Mouse (Mus musculus): ENCODE measurements around the gene Nme7. TPM values are rescaled to one million over a fixed set of nuclear protein-coding genes. Genes with fewer than 3 reads are reported as not detected.

The Nme7 gene
- 16.7 TPM for polyA plus RNA-seq (2017; shearing (Covaris generic))

DNA sequence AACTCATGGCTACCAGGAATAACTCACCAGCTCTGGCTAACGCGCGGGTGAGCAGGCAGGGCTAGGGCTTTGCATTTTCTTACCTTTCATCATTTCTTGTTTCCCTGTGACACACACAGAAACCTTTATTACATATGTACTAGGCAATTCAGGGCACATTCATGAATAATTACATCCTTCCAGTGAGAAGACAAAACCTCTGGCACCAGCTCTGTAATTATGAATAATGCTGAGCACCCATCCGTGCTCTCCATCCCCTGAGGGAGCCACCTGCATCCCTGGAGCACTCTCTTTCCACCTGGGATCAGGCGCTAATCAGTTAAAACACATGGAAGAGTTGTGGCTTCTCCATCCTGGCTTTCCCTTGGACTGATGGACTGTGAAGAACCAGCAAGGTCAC lies at the start of gene Nme7:
TSS of gene Nme7 (plus strand) at position 301 of the 400 bp plus-strand sequence.

DNA sequence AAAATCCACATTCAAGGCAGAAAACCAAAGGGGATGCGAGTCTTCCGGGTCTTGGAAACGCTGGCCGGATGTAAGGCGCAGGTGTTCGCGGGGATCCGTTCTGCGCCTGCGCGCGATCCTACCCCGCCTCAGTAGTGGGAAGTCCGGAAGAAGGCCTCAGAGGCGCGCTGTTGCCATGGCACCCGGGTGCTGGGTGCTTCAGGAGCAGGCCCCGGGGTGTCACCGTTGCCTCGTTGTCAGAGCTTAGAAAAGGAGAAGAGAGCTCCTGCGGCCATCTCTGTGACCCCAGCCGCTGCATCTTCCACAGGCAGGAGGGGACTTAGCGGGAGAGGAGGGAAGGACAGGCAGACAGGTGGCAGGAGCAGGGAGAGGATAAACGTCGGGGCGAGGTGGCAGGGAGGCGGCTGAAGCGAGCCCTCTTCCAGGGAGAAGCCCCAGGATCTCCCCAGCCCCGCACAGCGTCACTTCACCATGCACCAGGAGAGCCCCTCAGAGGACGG lies 28.4 kb upstream of the Nme7 start, which contains the start of gene Ccdc181:
TSS of gene Ccdc181 (plus strand) at position 131 of the 500 bp plus-strand sequence.

DNA sequence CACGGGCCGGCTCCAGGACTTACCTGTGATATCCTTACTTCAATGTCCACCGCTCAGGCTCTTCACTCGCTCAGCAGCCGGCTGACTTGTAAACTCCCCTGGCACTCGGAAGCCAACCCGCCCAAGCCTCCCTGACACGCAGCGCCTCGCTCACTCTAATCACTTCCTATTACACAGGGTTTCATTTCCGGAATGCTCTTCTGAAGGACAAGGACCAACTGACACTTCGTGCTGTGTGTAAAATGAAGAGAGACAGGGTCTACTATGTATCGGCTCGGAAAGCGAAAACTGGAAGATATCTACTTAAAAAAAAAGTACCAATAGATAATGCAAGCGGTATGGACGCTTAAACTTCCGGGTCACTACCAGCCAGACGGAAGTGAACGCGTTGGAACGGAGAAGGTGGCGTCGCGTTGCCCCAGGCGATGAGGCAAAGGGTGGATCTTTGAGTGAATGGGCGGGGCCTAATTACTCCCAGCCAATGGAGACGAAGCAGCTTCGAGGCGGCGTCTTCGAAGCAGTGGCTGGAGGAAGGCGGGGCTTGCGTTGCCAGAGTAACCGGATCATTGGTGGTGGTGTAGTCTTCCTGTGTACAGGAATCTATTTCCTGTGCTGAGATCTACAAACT lies 3.3 kb downstream of the Nme7 start, which contains the start of gene Blzf1:
TSS of gene Blzf1 (minus strand) at position 366 of the 628 bp plus-strand sequence.

DNA sequence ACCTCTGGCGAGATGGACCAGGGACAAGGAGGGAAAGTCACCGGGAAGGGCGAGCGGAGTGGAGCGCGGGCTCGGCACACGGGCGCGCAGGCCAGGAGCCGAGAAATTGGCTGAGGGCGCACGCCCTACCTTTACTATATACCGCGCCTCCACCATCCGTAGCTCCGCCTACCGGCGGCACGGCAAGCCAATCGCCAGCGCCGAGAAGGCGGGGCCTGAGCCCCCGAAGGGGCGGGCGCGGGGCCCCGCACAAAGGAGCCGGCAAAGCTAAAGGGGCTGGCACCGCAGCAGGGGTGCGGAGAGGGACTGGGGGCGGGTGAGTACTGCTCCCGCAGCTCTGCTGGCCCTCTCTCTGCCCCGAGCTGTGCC lies 154.3 kb downstream of the Nme7 start, which contains the start of gene Atp1b1:
TSS of gene Atp1b1 (minus strand) at position 111 of the 369 bp plus-strand sequence.

Other genes starting within 250 kb of the Nme7 start
- gene Sell, start 242.1 kb upstream of the Nme7 start, polyA plus RNA-seq (2017; shearing (Covaris generic)): 649 TPM
- gene Selp, start 188.9 kb upstream of the Nme7 start, polyA plus RNA-seq (2017; shearing (Covaris generic)): 2.3 TPM
- not detected for gene F5, start 152.3 kb upstream of the Nme7 start, polyA plus RNA-seq (2017; shearing (Covaris generic))
- gene Slc19a2, start 55.1 kb upstream of the Nme7 start, polyA plus RNA-seq (2017; shearing (Covaris generic)): 1.2 TPM
- 12.3 TPM for gene Ccdc181, start 28.5 kb upstream of the Nme7 start, polyA plus RNA-seq (2017; shearing (Covaris generic))
- gene Blzf1, start 3.4 kb downstream of the Nme7 start, polyA plus RNA-seq (2017; shearing (Covaris generic)): 24.2 TPM
- 5.1 TPM for gene Atp1b1, start 154.2 kb downstream of the Nme7 start, polyA plus RNA-seq (2017; shearing (Covaris generic))